Mouse (Mus musculus) kidney, postnatal 4 days (tissue): ENCODE measurements at regions not wholly inside any gene's neighbourhood (a gene's known extent, or its start where the extent isn't known, plus 50 kb on each side); places are given as distances from the start of the nearest gene placed in this dataset.

Source experiments
- DNase-seq, 2 experiments: peaks; one replicate each; pipeline ENCODE4 v3.0.0; 2021; ENCODE audit warnings: mixed read lengths in 2 of 2

- no peak for DNase-seq
Observed at GRCm38 (mm10) chr16:85347621-85348020, 174.1 kb upstream of the App start.

- DNase-seq: peak in 1 of 2 experiments; percentile 12
Observed at GRCm38 (mm10) chr16:85336495-85337119, 163.0 kb upstream of the App start.

- DNase-seq: peak; percentile 39 to 40
Observed at GRCm38 (mm10) chr16:85333543-85333942, 160.0 kb upstream of the App start.

- DNase-seq: no peak
Observed at GRCm38 (mm10) chr16:85312018-85312417, 138.5 kb upstream of the App start.

GRCm38 (mm10) chr16:85309493-85309892, 135.9 kb upstream of the App start:
- no peak for DNase-seq

GRCm38 (mm10) chr16:85308429-85308828, 134.9 kb upstream of the App start:
- no peak for DNase-seq

GRCm38 (mm10) chr16:85307940-85308339, 134.4 kb upstream of the App start:
- no peak for DNase-seq

- no peak for DNase-seq
Observed at GRCm38 (mm10) chr16:85300092-85300853, 126.7 kb upstream of the App start.

GRCm38 (mm10) chr16:85298559-85298958, 125.0 kb upstream of the App start:
- no peak for DNase-seq

- DNase-seq: no peak
Observed at GRCm38 (mm10) chr16:85290986-85291952, 117.7 kb upstream of the App start.

- no peak for DNase-seq
Observed at GRCm38 (mm10) chr16:85277862-85278261, 104.3 kb upstream of the App start.

- no peak for DNase-seq
Observed at GRCm38 (mm10) chr16:85269681-85270080, 96.1 kb upstream of the App start.

- no peak for DNase-seq
Observed at GRCm38 (mm10) chr16:85259838-85260237, 86.3 kb upstream of the App start.

- DNase-seq: no peak
Observed at GRCm38 (mm10) chr16:85247301-85247700, 73.7 kb upstream of the App start.

GRCm38 (mm10) chr16:85233037-85233436, 59.5 kb upstream of the App start:
- DNase-seq: no peak

- no peak for DNase-seq
Observed at GRCm38 (mm10) chr16:85231908-85232467, 58.4 kb upstream of the App start.

- DNase-seq: no peak
Observed at GRCm38 (mm10) chr16:85231330-85231729, 57.8 kb upstream of the App start.

GRCm38 (mm10) chr16:85224325-85224724, 50.8 kb upstream of the App start:
- DNase-seq: no peak
